Mouse (Mus musculus): ENCODE measurements around the gene Ell. TPM values are rescaled to one million over a fixed set of nuclear protein-coding genes. Genes with fewer than 3 reads are reported as not detected.

Ell gene
- polyA plus RNA-seq, 1 experiment from 2014 or later: 21.1 TPM

GRCm38 (mm10) chr8:70549412-70550184 lies 10.3 kb downstream of the Ell start:
- H3K4me3 ChIP-seq: no peak overlapping the region
- H3K9me3 ChIP-seq: no peaks in the 10 kb centered on the region
- no peak overlapping the region for H3K27ac ChIP-seq (replicated peaks)
- DNase-seq (ENCODE audit: low spot score): no peak
- no peaks in the 10 kb centered on the region for H3K27me3 ChIP-seq (replicated peaks; ENCODE audit: low read depth, poor library complexity, severe bottlenecking)
- WGBS: 92% methylated on average over 10 of the region's 10 CpGs
- H3K36me3 ChIP-seq (replicated peaks): peaks cover 3% of the 10 kb centered on the region; the same call in 1 of the 2 replicates
- peaks cover 12% of the 10 kb centered on the region; the same call in 1 of the 2 replicates for H3K4me1 ChIP-seq

GRCm38 (mm10) chr8:70551558-70552161 lies 12.4 kb downstream of the Ell start:
- Histone ChIP-seq H3K9me3 (no peaks in the 10 kb centered on the region), H3K4me1 (peaks cover 17% of the 10 kb centered on the region; the same call in 1 of the 2 replicates), H3K27ac (replicated peaks) (no peak overlapping the region), H3K36me3 (replicated peaks) (peaks cover 5% of the 10 kb centered on the region), H3K27me3 (replicated peaks; ENCODE audit: low read depth, poor library complexity, severe bottlenecking) (no peaks in the 10 kb centered on the region), H3K4me3 (no peak overlapping the region)
- WGBS: 63% methylated on average over 3 of the region's 3 CpGs
- no peak for DNase-seq (ENCODE audit: low spot score)

- 67% methylated on average over 1 of the region's 1 CpGs for WGBS
- Histone ChIP-seq H3K4me1 (peaks cover 17% of the 10 kb centered on the region; the same call in 1 of the 2 replicates), H3K4me3 (no peak overlapping the region), H3K27me3 (replicated peaks; ENCODE audit: low read depth, poor library complexity, severe bottlenecking) (no peaks in the 10 kb centered on the region), H3K9me3 (no peaks in the 10 kb centered on the region), H3K36me3 (replicated peaks) (peaks cover 5% of the 10 kb centered on the region), H3K27ac (replicated peaks) (no peak overlapping the region)
- DNase-seq (ENCODE audit: low spot score): no peak
Measured at GRCm38 (mm10) chr8:70552836-70553235, 13.6 kb downstream of the Ell start.

- Histone ChIP-seq H3K27me3 (replicated peaks; ENCODE audit: low read depth, poor library complexity, severe bottlenecking) (no peaks in the 10 kb centered on the region), H3K4me3 (no peak overlapping the region), H3K4me1 (peaks cover 17% of the 10 kb centered on the region; the same call in 1 of the 2 replicates), H3K36me3 (replicated peaks) (peaks cover 5% of the 10 kb centered on the region), H3K27ac (replicated peaks) (no peak overlapping the region), H3K9me3 (no peaks in the 10 kb centered on the region)
- no peak for DNase-seq (ENCODE audit: low spot score)
Measured at GRCm38 (mm10) chr8:70553740-70554139, 14.5 kb downstream of the Ell start.

- WGBS: 88% methylated on average over 4 of the region's 4 CpGs
- Histone ChIP-seq H3K36me3 (replicated peaks) (peaks cover 5% of the 10 kb centered on the region), H3K27ac (replicated peaks) (no peak overlapping the region)
Measured at GRCm38 (mm10) chr8:70555079-70555747, 16.0 kb downstream of the Ell start.

GRCm38 (mm10) chr8:70558334-70558733 lies 19.1 kb downstream of the Ell start:
- H3K27ac ChIP-seq (replicated peaks): no peak overlapping the region
- peaks cover 5% of the 10 kb centered on the region for H3K36me3 ChIP-seq (replicated peaks)
- peaks cover 17% of the 10 kb centered on the region for H3K4me1 ChIP-seq
- no peaks in the 10 kb centered on the region for H3K27me3 ChIP-seq (replicated peaks; ENCODE audit: low read depth, poor library complexity, severe bottlenecking)
- H3K9me3 ChIP-seq: no peaks in the 10 kb centered on the region
- no peak for DNase-seq (ENCODE audit: low spot score)
- WGBS: 76% methylated on average over 4 of the region's 4 CpGs
- no peak overlapping the region for H3K4me3 ChIP-seq

More at GRCm38 (mm10) chr8:70555079-70555747, 16.0 kb downstream of the Ell start:
- H3K4me3 ChIP-seq: no peak overlapping the region
- peaks cover 17% of the 10 kb centered on the region; the same call in 1 of the 2 replicates for H3K4me1 ChIP-seq
- H3K27me3 ChIP-seq (replicated peaks; ENCODE audit: low read depth, poor library complexity, severe bottlenecking): no peaks in the 10 kb centered on the region
- DNase-seq (ENCODE audit: low spot score): no peak
- no peaks in the 10 kb centered on the region for H3K9me3 ChIP-seq

- 73% methylated on average over 3 of the region's 3 CpGs for WGBS
- H3K36me3 ChIP-seq (replicated peaks): peaks cover 5% of the 10 kb centered on the region
- no peaks in the 10 kb centered on the region for H3K27me3 ChIP-seq (replicated peaks; ENCODE audit: low read depth, poor library complexity, severe bottlenecking)
- no peaks in the 10 kb centered on the region for H3K9me3 ChIP-seq
- H3K4me3 ChIP-seq: no peak overlapping the region
- peaks cover 17% of the 10 kb centered on the region for H3K4me1 ChIP-seq
- DNase-seq (ENCODE audit: low spot score): no peak
- no peak overlapping the region for H3K27ac ChIP-seq (replicated peaks)
Measured at GRCm38 (mm10) chr8:70558983-70559382, 19.7 kb downstream of the Ell start.

GRCm38 (mm10) chr8:70560096-70560495 lies 20.8 kb downstream of the Ell start:
- no peak overlapping the region for H3K27ac ChIP-seq (replicated peaks)
- no peaks in the 10 kb centered on the region for H3K27me3 ChIP-seq (replicated peaks; ENCODE audit: low read depth, poor library complexity, severe bottlenecking)
- no peak for DNase-seq (ENCODE audit: low spot score)
- H3K4me3 ChIP-seq: no peak overlapping the region
- peaks cover 5% of the 10 kb centered on the region for H3K36me3 ChIP-seq (replicated peaks)
- no peaks in the 10 kb centered on the region for H3K9me3 ChIP-seq
- WGBS: 85% methylated on average over 2 of the region's 2 CpGs
- peaks cover 21% of the 10 kb centered on the region for H3K4me1 ChIP-seq

GRCm38 (mm10) chr8:70560564-70560963 lies 21.3 kb downstream of the Ell start:
- Histone ChIP-seq H3K36me3 (replicated peaks) (peaks cover 6% of the 10 kb centered on the region), H3K4me1 (peaks cover 21% of the 10 kb centered on the region), H3K27me3 (replicated peaks; ENCODE audit: low read depth, poor library complexity, severe bottlenecking) (no peaks in the 10 kb centered on the region), H3K4me3 (no peak overlapping the region), H3K27ac (replicated peaks) (no peak overlapping the region), H3K9me3 (no peaks in the 10 kb centered on the region)
- DNase-seq (ENCODE audit: low spot score): no peak
- WGBS: 76% methylated on average over 3 of the region's 3 CpGs

GRCm38 (mm10) chr8:70561357-70561756 lies 22.1 kb downstream of the Ell start:
- Histone ChIP-seq H3K9me3 (no peaks in the 10 kb centered on the region), H3K36me3 (replicated peaks) (0 out of 2 replicates have a peak, but pooled peaks cover 4% of the 10 kb centered on the region), H3K27me3 (replicated peaks; ENCODE audit: low read depth, poor library complexity, severe bottlenecking) (no peaks in the 10 kb centered on the region), H3K4me3 (no peak overlapping the region), H3K27ac (replicated peaks) (no peak overlapping the region), H3K4me1 (peaks cover 24% of the 10 kb centered on the region)
- no peak for DNase-seq (ENCODE audit: low spot score)
- 76% methylated on average over 4 of the region's 4 CpGs for WGBS

GRCm38 (mm10) chr8:70561809-70562535 lies 22.7 kb downstream of the Ell start:
- H3K9me3 ChIP-seq: no peaks in the 10 kb centered on the region
- no peak overlapping the region for H3K4me3 ChIP-seq
- no peaks in the 10 kb centered on the region for H3K27me3 ChIP-seq (replicated peaks; ENCODE audit: low read depth, poor library complexity, severe bottlenecking)
- H3K27ac ChIP-seq (replicated peaks): no peak overlapping the region
- WGBS: 69% methylated on average over 7 of the region's 7 CpGs
- H3K36me3 ChIP-seq (replicated peaks): peaks cover 8% of the 10 kb centered on the region; the same call in 1 of the 2 replicates
- no peak for DNase-seq (ENCODE audit: low spot score)
- H3K4me1 ChIP-seq: peaks cover 24% of the 10 kb centered on the region

- Histone ChIP-seq H3K9me3 (no peaks in the 10 kb centered on the region), H3K36me3 (replicated peaks) (peaks cover 8% of the 10 kb centered on the region; the same call in 1 of the 2 replicates), H3K4me3 (no peak overlapping the region), H3K4me1 (peaks cover 24% of the 10 kb centered on the region), H3K27ac (replicated peaks) (no peak overlapping the region), H3K27me3 (replicated peaks; ENCODE audit: low read depth, poor library complexity, severe bottlenecking) (no peaks in the 10 kb centered on the region)
- no peak for DNase-seq (ENCODE audit: low spot score)
- WGBS: 82% methylated on average over 3 of the region's 3 CpGs
Measured at GRCm38 (mm10) chr8:70562802-70563201, 23.5 kb downstream of the Ell start.

Data from embryonic facial prominence, embryonic 10.5 days (tissue).